Mouse (Mus musculus): Measurements from ENCODE around the gene Mmp28. TPM values are rescaled to one million over a fixed set of nuclear protein-coding genes. Genes with fewer than 3 reads are reported as not detected.

Gene Mmp28
- polyA plus RNA-seq, 1 experiment from 2014 or later = 2.0 TPM

DNA sequence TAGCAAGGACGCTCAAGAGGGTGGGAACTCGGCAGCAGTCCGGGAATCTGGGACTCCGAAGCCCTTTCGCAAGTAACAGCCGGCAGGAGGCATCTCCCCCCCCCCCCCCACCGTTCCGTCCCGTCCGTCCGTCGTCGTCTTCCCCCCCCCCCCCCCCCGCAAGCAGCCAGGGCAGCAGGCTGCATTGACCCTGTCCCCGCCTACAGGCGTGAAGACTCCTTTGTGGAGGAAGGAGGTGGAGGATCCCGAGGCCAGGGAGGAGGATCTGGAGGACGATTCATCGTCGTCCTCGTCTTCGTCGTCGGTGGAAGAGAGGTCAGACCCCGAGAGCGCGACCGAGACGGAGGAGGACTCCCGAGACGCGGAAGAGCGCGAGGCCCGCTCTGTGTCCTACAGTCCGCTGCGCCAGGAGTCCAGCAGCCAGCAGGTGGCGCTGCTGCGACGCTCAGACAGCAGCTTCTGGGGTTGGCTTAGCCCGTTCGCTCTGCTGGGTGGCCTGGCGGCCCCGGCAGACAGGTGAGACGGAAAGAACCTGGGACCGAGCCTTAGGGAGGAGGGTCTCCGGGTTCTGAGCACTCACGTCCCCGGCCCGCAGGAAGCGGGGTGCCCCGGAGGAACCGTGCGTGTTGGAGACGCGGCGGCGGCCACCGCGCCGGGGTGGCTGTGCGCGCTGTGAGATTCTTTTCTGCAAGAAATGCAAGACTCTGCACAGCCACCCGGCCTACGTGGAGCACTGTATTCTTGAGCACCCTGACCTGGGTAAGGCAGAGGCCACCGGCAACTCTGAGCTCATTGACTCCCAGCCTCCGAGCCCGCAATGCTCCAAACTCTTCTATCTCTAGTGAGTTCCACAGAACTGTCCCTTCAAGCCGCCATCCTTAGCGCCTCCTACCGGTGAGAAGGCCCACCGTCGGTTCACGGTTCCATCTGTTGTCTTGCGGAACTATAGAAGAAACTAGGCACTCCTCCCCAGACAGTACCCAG, 22.5 kb downstream of the Mmp28 start:
- ATAC-seq = peak; percentile 96
- Histone ChIP-seq H3K9ac (ENCODE audit: low read depth, low read length) (peak overlapping the region; percentile 77), H3K36me3 (ENCODE audit: control insufficient read depth, insufficient read depth, low read length) (no peaks in the 10 kb centered on the region), H3K27ac (ENCODE audit: low read length) (no peak overlapping the region), H3K9me3 (ENCODE audit: control insufficient read depth, low read length) (no peaks in the 10 kb centered on the region), H3K4me1 (ENCODE audit: control insufficient read depth, insufficient read depth, low read length) (peaks cover 11% of the 10 kb centered on the region), H3K4me3 (ENCODE audit: low read length) (peak overlapping the region; percentile 69), H3K27me3 (replicated peaks; ENCODE audit: control insufficient read depth, insufficient read depth, low read length) (peaks cover 26% of the 10 kb centered on the region), H3K4me2 (ENCODE audit: low read depth, low read length) (peak overlapping the region; percentile 94)
- 1% methylated on average over 68 of the region's 75 CpGs for WGBS

DNA sequence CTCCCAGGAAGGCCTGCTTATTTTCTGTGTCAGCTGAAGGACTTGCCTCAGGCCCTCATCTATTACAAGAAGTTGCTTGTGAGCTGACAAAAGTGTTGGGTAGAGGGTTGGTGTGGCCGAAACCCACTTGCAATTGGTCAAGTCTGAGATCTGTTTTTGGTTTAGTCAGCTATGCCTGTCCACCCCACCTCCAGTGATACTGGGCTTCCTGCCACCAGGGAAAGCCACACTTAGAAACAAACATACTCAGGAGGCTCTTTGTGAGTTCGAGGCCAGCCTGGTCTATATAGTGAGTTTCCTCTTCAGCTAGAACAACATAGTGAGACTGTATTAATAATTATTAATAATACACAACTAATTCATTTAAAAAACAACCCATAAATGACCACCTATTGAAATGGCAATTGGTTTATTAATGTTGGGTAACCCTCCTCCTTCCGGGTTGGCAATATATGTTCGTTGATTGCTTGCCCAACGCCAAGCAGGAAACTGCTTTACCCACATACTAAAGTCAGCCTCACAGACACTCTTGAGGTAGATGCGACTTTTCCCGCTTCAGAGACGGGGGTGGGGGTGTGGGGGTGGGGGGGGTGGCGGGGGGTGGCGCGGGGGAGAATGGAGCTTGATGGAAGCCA, 23.3 kb downstream of the Mmp28 start:
- no peak overlapping the region for H3K27ac ChIP-seq (ENCODE audit: low read length)
- H3K36me3 ChIP-seq (ENCODE audit: control insufficient read depth, insufficient read depth, low read length) = no peaks in the 10 kb centered on the region
- H3K4me1 ChIP-seq (ENCODE audit: control insufficient read depth, insufficient read depth, low read length) = peaks cover 11% of the 10 kb centered on the region
- no peak for ATAC-seq
- H3K4me2 ChIP-seq (ENCODE audit: low read depth, low read length) = peak overlapping the region; percentile 94
- no peaks in the 10 kb centered on the region for H3K9me3 ChIP-seq (ENCODE audit: control insufficient read depth, low read length)
- peak overlapping the region; percentile 77 for H3K9ac ChIP-seq (ENCODE audit: low read depth, low read length)
- peak overlapping the region; percentile 69 for H3K4me3 ChIP-seq (ENCODE audit: low read length)
- WGBS = 27% methylated on average over 11 of the region's 11 CpGs
- H3K27me3 ChIP-seq (replicated peaks; ENCODE audit: control insufficient read depth, insufficient read depth, low read length) = peaks cover 23% of the 10 kb centered on the region

DNA sequence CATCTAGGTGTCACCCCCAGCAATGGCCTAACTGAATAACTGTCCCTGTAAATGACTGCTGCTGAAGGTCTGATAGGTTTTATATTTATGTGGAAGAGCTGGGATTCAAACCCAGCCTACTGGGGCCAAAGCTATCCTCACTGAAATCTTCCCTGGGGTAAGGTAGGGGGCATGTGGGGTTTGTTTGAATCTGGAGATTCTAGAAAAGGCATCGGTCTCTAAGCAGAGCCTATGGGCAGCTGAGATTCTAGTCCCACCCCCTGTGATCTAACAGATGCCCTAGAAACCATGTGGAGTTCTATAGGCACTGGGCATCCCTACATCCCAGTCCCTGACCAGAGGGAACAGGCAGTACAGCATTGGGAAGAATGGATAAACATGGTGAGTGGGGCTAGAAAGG, 25.5 kb downstream of the Mmp28 start, which contains the start of gene 1700020L24Rik:
1700020L24Rik (plus strand) TSS at position 301 of the 400 bp plus-strand sequence.
- peaks cover 7% of the 10 kb centered on the region for H3K27me3 ChIP-seq (replicated peaks; ENCODE audit: control insufficient read depth, insufficient read depth, low read length)
- ATAC-seq = no peak
- no peaks in the 10 kb centered on the region for H3K9me3 ChIP-seq (ENCODE audit: control insufficient read depth, low read length)
- no peak within 1 kb of the TSS for H3K9ac ChIP-seq (ENCODE audit: low read depth, low read length)
- WGBS = 90% methylated on average over 1 of the region's 1 CpGs
- no peak within 1 kb of the TSS for H3K4me2 ChIP-seq (ENCODE audit: low read depth, low read length)
- no peak within 1 kb of the TSS for H3K4me3 ChIP-seq (ENCODE audit: low read length)
- H3K27ac ChIP-seq (ENCODE audit: low read length) = no peak within 1 kb of the TSS
- no peaks in the 10 kb centered on the region for H3K36me3 ChIP-seq (ENCODE audit: control insufficient read depth, insufficient read depth, low read length)
- H3K4me1 ChIP-seq (ENCODE audit: control insufficient read depth, insufficient read depth, low read length) = peaks cover 4% of the 10 kb centered on the region; the same call in 1 of the 2 replicates

DNA sequence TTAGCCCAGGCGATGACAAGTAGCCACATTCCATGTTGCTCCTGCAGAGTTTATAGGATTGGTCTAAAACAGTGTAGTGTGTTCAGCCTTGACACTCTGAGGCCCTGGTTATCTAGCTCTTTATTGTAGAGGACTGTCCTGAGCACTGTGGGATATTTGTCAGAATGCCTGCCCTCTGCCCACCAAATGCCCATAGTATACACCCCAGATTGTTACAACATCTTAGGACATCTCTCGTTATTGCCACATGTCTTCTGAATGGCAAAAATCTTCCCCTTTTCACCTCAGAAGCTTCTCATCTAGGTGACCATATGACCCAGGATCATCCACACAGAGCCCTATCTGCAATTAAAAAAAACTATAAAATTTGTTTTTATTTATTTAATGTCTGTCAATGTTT, 30.3 kb downstream of the Mmp28 start:
- Histone ChIP-seq H3K4me3 (ENCODE audit: low read length) (no peak overlapping the region), H3K4me1 (ENCODE audit: control insufficient read depth, insufficient read depth, low read length) (no peaks in the 10 kb centered on the region; the same call in 1 of the 2 replicates), H3K27ac (ENCODE audit: low read length) (no peak overlapping the region), H3K9ac (ENCODE audit: low read depth, low read length) (no peak overlapping the region), H3K36me3 (ENCODE audit: control insufficient read depth, insufficient read depth, low read length) (no peaks in the 10 kb centered on the region), H3K9me3 (ENCODE audit: control insufficient read depth, low read length) (no peaks in the 10 kb centered on the region), H3K4me2 (ENCODE audit: low read depth, low read length) (no peak overlapping the region), H3K27me3 (replicated peaks; ENCODE audit: control insufficient read depth, insufficient read depth, low read length) (peaks cover 4% of the 10 kb centered on the region; the same call in 1 of the 2 replicates)
- ATAC-seq = no peak
- WGBS = 68% methylated on average over 2 of the region's 2 CpGs

DNA sequence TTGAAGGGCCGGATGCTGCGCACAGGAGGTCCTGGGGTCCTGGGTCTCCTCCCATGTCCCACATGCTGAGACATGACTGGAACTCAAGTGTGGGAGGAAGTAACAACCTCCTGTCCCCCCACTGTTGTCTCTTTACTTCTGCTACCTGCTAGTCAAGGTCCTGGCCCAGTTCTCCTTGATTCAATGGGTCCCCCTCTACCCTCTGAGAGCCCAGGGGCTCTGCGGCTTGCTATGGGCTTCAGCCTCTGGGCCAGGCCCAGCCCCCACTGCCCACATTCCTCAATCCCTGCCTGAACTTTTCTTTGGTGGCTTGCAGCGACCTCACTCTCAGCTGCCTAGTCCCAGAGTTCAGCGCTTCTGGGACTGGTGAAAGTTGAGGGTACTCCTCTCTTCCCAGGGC, 33.5 kb downstream of the Mmp28 start, which contains the start of gene Gas2l2:
Gas2l2 (minus strand) TSS at position 101 of the 400 bp plus-strand sequence.
- no peaks in the 10 kb centered on the region for H3K36me3 ChIP-seq (ENCODE audit: control insufficient read depth, insufficient read depth, low read length)
- no peak within 1 kb of the TSS for H3K27ac ChIP-seq (ENCODE audit: low read length)
- H3K27me3 ChIP-seq (replicated peaks; ENCODE audit: control insufficient read depth, insufficient read depth, low read length) = peaks cover 11% of the 10 kb centered on the region
- WGBS = 51% methylated on average over 5 of the region's 5 CpGs
- ATAC-seq = no peak
- H3K4me3 ChIP-seq (ENCODE audit: low read length) = no peak within 1 kb of the TSS
- H3K9ac ChIP-seq (ENCODE audit: low read depth, low read length) = no peak within 1 kb of the TSS
- H3K4me1 ChIP-seq (ENCODE audit: control insufficient read depth, insufficient read depth, low read length) = no peaks in the 10 kb centered on the region; the same call in 1 of the 2 replicates
- H3K4me2 ChIP-seq (ENCODE audit: low read depth, low read length) = no peak within 1 kb of the TSS
- H3K9me3 ChIP-seq (ENCODE audit: control insufficient read depth, low read length) = no peaks in the 10 kb centered on the region

DNA sequence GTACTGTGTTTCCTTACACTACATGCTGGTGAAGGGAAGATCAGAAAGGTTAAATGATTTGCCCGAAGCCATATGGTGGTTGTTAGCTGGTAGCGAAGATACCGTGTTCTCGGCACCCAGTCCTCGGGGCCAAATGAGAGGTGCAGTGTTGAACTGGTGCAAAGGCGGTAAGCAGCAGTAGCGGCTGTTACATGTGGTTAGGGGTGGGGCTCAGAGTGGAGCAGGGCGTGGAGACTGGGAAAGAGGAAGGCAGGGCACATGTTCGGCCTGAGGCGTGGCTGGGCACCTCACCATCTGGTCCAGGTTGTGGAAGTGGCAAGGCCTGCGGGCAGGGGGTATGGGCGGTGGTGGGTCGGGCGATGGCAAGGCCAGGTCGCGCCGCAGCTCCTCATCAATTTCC, 35.9 kb downstream of the Mmp28 start:
- peaks cover 11% of the 10 kb centered on the region for H3K27me3 ChIP-seq (replicated peaks; ENCODE audit: control insufficient read depth, insufficient read depth, low read length)
- no peak; the same call in 1 of the 2 replicates for ATAC-seq
- H3K4me1 ChIP-seq (ENCODE audit: control insufficient read depth, insufficient read depth, low read length) = no peaks in the 10 kb centered on the region; the same call in 1 of the 2 replicates
- H3K9me3 ChIP-seq (ENCODE audit: control insufficient read depth, low read length) = no peaks in the 10 kb centered on the region
- 28% methylated on average over 17 of the region's 17 CpGs for WGBS
- H3K9ac ChIP-seq (ENCODE audit: low read depth, low read length) = no peak overlapping the region
- no peak overlapping the region for H3K27ac ChIP-seq (ENCODE audit: low read length)
- no peak overlapping the region for H3K4me3 ChIP-seq (ENCODE audit: low read length)
- H3K4me2 ChIP-seq (ENCODE audit: low read depth, low read length) = no peak overlapping the region
- no peaks in the 10 kb centered on the region for H3K36me3 ChIP-seq (ENCODE audit: control insufficient read depth, insufficient read depth, low read length)

DNA sequence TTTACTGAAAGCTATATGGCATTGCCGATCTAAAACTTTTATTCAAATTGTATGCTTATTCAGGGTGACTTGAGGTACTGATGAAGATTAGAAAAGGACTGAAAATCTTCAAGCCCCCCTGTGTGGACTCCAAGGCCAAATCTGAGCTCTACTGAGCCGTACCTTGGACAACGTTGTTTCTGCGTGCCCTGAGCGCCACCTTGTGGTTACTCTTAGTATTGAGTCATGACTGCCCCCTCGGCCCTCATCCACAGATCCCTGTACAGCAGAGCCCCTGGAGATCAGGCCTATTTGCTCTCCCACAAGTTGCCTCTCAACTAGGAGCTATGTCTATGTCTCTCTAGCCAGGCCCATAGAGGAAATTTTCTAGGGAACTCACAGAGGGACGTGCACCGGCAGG, 38.2 kb downstream of the Mmp28 start:
- Histone ChIP-seq H3K27me3 (replicated peaks; ENCODE audit: control insufficient read depth, insufficient read depth, low read length) (peaks cover 15% of the 10 kb centered on the region), H3K4me1 (ENCODE audit: control insufficient read depth, insufficient read depth, low read length) (no peaks in the 10 kb centered on the region; the same call in 1 of the 2 replicates), H3K4me2 (ENCODE audit: low read depth, low read length) (no peak overlapping the region), H3K9ac (ENCODE audit: low read depth, low read length) (no peak overlapping the region), H3K27ac (ENCODE audit: low read length) (no peak overlapping the region), H3K36me3 (ENCODE audit: control insufficient read depth, insufficient read depth, low read length) (no peaks in the 10 kb centered on the region), H3K9me3 (ENCODE audit: control insufficient read depth, low read length) (no peaks in the 10 kb centered on the region), H3K4me3 (ENCODE audit: low read length) (no peak overlapping the region)
- peak; percentile 41; the same call in 1 of the 2 replicates for ATAC-seq
- WGBS = 7% methylated on average over 8 of the region's 8 CpGs

DNA sequence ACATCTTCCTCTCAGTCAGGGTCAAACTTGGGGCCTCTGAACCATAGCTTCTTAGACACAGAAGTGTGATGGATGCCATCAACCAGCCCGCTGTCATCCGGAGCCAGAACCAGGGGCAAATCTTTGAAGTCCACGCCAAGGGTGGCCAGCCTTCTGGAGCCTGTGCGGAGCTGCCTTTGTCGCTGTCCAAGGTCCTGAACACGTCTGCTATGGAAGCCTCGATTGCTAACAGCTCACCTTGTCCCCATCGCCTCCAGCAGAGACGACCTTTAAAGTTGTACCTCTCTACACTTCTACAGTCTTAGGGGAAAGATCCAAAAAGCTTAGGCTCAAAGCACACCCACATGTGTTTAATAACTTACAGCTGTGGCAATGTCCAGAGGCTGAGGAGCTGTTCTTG, 41.6 kb downstream of the Mmp28 start:
- Histone ChIP-seq H3K27ac (ENCODE audit: low read length) (no peak overlapping the region), H3K4me2 (ENCODE audit: low read depth, low read length) (no peak overlapping the region), H3K36me3 (ENCODE audit: control insufficient read depth, insufficient read depth, low read length) (no peaks in the 10 kb centered on the region), H3K27me3 (replicated peaks; ENCODE audit: control insufficient read depth, insufficient read depth, low read length) (peaks cover 18% of the 10 kb centered on the region), H3K9ac (ENCODE audit: low read depth, low read length) (no peak overlapping the region), H3K4me3 (ENCODE audit: low read length) (no peak overlapping the region), H3K9me3 (ENCODE audit: control insufficient read depth, low read length) (no peaks in the 10 kb centered on the region), H3K4me1 (ENCODE audit: control insufficient read depth, insufficient read depth, low read length) (no peaks in the 10 kb centered on the region)
- WGBS = 3% methylated on average over 9 of the region's 9 CpGs
- ATAC-seq = no peak

DNA sequence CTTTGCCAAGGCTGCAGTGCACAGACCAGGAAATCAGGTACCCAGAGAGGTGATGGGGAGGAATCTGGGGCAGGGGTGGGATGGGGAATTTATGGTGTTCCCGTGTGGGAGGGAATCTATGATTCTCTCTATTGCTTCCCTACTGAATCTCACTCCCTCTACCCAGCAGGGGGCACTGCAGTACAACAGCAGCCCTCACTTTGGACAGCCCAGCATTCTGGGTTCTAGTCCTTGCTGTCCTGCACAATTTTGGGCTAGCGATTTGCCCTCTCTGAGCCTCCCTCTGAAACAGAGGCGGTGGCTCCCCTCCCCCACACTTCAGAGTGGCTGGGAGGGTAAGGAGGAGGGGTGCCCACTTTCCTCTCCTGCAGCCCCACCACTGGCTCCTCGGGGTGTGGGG, 42.5 kb downstream of the Mmp28 start:
- WGBS = 46% methylated on average over 4 of the region's 4 CpGs
- Histone ChIP-seq H3K4me1 (ENCODE audit: control insufficient read depth, insufficient read depth, low read length) (no peaks in the 10 kb centered on the region), H3K27me3 (replicated peaks; ENCODE audit: control insufficient read depth, insufficient read depth, low read length) (peaks cover 18% of the 10 kb centered on the region), H3K27ac (ENCODE audit: low read length) (no peak overlapping the region), H3K9me3 (ENCODE audit: control insufficient read depth, low read length) (no peaks in the 10 kb centered on the region), H3K36me3 (ENCODE audit: control insufficient read depth, insufficient read depth, low read length) (no peaks in the 10 kb centered on the region), H3K9ac (ENCODE audit: low read depth, low read length) (no peak overlapping the region), H3K4me3 (ENCODE audit: low read length) (no peak overlapping the region), H3K4me2 (ENCODE audit: low read depth, low read length) (no peak overlapping the region)
- no peak for ATAC-seq

Data from intestine, embryonic 16.5 days (tissue).